Mouse (Mus musculus): ENCODE measurements at regions not wholly inside any gene's neighbourhood (a gene's known extent, or its start where the extent isn't known, plus 50 kb on each side); places are given as distances from the start of the nearest gene placed in this dataset.

DNA sequence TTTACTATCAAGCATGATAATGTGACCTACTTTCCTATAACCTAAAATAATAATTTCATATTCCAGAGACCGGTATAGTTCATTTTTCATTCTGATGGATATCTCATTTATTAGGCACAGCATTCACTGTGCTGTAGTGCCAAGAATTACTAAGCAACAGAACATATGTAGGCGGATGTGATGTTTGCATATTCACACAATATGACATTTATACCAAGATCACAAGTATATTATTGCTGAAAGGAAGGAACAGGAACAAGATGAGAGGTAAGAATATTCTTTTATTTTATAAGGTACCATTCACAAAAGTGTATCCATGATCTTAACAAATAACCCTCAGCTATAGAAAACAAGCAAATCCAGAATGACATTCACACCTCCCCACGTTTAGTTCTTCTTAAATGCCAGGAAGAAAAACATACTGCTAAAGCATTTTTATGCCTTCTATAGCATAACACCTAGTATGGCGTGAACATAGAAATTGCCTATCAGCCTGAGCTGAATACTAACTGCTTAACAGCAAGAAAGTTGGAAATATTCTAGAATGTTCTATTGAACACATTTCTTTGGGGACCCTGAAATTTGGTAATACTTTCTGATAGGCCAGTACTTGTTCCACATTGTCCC lies 1062.8 kb upstream of the Acvr2a start:
- no peak for DNase-seq

DNA sequence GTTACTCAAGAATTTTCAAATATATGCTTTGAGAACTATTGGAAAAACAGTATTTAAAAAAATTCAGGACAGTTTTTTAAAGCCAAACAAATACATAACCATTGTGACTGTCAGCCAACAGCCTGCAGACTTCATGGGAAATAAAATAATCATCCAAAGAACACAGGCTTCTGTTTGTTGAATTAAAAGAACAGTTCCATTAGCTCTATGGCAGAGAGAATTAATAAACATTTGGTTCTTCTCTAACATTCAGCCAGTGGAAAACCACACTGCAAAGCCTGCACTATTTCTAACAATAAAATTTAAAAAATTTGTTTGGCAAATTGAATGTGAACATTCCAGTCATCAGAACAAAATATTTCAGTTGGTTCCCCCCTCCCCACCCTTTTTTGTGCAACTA lies 1058.2 kb upstream of the Acvr2a start:
- DNase-seq: no peak

DNA sequence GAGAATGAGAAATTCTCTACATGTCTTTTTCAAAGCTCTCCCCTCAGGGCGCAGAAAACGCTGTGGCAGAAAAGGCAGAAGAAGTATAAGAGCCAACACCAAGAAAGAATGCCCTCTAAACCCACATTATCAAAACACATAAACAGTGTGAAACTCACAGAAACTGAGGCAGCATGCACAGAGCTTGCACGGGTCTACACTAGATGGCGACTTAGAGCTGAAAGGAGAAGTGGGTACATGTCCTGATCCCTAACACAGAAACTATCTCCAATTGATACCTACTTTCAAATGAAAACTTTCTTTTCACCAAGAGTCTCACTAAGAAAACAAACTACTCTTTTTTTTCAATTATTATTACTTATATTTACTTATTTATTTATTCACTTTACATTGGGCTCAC lies 1057.7 kb upstream of the Acvr2a start:
- no peak for DNase-seq

DNA sequence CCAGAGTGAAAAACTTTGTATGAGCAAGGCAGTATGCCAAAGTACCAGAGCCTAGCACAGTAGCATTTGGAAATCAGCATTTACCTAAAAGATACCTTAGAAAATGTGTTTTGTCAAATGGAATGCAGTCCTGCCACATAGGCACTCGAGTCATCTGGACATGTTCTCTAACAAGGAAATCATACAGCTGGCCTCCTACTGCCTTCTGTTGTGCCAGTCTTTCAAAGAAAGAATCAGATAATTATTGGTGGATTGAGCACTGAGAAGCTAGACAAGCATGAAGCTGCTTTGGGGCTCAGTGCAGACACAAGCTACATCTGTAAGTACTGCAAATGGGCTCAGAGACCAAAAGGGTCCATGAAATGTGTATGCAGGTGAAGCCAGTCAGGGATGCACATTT lies 1038.1 kb upstream of the Acvr2a start:
- DNase-seq: no peak

DNA sequence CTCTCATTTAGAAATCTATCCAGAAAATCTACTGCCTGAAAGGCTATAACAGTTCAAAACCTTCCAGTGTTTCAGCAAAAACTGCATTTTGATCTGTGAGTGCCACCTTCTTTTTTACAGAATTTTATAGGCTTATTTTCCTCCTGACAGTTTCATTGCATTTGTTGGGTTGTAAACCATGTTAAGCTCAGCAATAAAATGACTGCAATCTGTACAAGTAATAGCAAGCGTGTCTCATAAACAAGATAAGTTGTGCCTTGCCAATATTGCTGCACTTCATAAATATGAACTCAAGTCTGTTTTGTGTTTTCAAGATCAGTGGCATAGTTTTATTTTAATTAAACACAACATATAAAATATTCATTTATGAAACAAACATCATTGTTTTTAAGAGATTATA lies 1036.9 kb upstream of the Acvr2a start:
- no peak for DNase-seq

DNA sequence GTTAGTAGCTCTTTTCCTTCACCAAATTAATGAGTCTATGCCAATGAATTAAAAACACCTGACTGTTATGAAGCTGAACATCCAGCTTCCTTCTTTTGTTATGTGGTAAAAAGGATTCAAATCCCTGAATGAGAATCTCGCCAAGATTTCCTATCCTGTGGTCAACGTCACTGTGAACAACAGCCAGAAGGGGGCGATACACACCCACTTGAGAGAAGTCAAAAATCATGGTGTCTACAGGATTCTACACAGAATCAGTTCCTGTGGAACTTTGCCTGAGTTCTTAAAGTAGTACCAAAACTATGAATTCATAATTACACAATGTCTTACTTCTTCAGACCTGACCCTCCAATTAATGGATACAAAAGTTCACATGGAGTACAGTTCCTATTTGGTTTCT lies 1028.1 kb upstream of the Acvr2a start:
- DNase-seq: peak; percentile 23 to 67

DNA sequence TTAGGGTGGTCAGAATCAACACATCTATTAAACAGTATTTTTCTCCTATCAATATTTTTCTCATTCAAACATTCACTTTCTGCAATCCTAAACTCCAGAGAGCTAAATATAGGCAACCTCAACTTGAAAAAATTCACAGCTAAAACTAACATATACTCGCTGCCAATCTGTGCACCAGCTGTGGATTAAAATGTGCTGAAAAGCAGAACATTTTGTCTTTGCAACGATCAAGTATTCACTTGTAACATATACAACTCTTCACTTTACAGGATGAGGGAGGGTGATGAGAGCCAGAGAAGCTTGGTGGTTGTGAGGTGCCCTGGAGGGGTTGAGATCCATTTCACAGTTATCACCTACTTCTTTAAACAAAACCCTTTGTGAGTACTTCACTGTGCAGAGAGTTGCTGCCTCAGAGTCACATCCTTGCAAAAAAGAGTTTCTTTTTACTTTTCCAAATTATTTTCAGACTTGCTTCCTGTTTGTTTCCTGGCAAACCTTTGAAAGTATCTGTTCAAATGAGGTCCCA lies 991.1 kb upstream of the Acvr2a start:
- DNase-seq: no peak

DNA sequence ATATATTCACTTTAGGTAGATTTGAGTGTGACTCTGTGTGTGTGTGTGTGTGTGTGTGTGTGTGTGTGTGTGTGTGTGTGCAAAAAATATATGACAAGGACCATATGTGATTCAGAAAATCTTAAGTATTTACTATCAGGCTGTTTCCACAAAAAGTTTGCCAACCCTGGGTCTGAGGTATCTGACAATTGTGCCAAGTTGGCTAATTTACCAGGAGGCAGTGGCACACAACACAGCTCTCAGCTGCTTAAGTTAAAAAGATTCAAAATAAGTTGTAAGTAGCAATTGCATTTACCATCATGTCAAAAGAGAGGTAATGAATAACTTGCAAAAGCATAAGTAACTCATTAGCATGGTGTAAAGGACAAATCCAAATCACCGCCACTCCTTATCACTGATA lies 981.4 kb upstream of the Acvr2a start:
- no peak for DNase-seq

DNA sequence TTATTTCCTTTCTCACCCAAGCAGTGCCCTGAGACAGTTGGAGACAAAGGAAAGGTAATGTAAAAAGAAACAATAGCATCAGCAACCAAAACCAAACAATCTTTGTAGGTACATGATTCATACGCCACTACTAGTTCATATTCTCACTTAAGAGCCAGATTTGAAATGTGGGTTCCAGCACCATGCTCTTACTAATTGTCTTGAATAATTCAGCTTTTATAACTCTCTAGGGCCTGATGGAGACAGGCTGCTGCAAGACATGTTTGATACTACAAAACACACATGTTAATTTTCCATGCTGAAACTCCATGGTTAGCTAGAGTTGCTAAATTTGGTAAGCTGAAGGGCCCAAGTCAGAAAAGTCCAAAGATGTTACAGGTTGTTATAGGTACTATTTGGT lies 980.4 kb upstream of the Acvr2a start:
- DNase-seq: no peak

DNA sequence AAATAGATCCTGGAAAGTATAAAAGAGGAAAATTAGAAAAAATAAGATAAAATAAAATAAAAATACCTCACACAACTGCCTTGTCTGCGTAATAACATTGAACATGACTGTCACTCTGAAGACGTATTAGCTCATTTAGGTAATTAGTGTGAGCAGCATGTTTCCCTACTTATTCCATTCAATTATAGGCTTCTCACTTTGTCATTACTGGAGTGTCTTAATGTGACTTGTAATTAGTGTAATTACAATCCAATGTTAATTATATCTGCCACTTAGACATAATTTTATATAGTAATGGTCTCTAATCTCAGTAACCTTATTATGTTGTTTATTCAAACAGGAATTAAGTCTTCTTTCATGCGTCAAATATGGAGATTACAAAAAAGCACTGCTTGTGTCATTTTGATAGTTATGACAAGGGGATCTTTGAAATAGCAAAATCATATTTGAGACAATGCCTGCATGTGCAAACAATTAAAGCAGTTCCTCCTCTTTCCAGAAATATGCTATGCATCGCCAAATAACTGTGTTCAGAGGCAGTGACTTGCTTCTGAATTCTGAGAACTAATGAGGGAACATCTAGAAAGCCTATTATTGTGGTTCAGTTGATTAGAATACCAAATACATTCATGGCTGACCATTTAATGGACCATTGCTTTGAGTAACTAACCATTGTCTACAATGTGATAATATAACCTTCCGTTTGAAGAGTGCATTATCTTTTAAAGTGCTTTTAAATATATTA lies 979.7 kb upstream of the Acvr2a start:
- no peak for DNase-seq

DNA sequence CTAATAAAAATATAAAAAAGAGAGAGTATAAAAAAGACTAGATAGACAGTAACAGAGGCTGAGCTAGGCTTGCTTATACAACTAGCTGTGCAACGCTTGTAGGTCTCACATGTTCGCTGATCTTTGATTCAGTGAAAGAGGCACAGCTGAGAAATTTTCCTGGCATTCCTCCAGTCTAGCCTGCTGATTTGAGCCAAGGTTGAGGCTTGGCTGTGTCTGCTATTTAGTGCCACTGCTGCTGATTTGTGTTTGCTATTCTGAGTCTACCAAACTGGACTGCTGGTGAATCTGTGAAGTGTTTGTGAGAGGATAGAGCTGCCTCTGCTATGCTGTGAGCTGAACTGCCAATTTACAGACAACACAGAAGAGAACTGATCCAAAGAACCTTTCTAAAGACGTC lies 956.7 kb upstream of the Acvr2a start:
- no peak for DNase-seq

DNA sequence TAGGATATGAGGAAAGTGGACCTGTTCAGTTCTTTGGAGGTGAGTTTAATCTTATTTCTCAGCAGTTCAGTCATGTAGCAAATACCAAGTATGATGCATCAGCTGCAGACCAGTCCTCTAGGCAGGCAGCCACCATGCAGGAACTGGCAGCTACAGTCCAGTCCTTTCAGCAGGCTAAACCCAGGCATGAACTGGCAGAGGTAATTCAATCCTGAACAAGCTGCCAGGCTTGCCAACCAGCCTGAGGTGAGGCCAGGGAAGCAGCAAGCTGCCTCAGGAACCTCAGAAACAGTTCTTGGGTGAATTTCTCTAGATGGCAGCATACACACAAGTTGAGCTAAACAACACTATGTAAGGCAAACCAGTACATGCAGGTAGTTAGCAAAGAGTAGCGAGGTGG lies 951.5 kb upstream of the Acvr2a start:
- no peak for DNase-seq

DNA sequence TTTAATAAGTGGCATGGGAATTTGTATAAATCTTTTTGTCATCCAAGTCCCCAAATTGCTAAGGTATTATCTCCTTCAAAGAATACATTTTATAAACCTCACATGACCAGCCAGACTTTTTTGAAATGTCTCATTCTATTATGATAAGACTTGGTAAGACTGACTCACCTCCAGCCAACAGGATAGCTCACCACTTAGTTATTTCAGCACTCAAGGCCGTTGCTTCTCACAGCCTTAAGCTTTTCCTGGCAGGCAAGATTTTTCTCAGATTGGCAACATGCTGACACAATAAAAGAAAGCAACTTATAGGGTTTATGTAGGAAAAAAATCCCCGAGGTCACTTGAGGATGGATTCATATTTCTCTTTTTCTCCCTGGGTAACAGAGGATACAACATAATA lies 935.9 kb upstream of the Acvr2a start:
- no peak for DNase-seq

DNA sequence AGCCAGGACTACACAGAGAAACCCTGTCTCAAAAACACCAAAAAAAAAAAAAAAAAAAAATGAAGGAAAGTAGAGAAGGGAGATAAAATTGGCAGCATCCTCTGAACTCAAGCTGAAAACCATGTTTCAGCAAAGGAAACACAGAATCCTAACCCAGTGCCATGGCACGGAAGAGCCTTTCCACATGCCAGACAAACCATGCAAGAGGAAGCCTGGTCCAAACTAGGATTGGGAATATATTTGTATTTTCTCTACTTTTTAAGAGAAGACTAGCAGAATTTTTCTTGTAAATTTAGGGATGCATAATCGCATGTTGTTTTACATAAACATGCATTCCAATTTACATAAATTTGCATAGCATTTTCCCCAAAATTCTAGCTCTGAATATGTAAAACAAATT lies 934.8 kb upstream of the Acvr2a start:
- DNase-seq: no peak

DNA sequence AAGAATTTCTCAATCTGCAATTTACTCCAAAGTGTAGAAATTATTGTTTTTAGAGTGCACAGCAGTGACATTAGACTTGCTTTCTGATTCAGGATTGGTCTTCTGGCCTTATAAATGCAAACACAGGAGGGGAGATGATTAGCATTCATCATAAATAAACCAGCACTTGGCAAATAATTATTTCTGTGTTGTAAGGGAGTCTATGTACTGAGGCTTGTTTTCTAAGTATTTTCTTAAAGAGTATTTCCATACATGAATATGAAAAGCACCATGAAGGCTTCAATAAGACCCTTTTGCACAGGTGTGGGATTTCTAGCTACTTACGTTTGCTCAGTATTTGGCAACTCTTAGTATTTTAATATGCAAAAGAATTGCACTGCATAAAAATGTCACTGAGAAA lies 934.1 kb upstream of the Acvr2a start:
- no peak for DNase-seq

DNA sequence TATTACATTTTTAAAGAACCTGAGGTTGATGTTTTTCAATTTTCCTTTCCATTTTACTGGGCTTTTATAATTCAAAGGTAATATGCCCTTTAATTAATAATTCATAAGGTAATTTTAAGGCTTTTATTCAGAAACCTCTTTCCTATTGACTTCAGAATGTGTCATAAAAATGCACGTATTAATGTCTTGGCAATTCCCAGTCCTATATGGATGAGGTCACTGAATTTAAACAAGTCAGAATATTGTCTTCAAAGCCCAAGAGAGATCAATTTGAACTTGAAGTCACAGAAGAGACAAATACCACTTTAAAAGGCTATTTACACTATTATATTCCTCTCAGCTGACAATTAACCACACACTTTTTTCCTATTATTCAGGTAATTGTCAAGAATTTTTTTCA lies 925.7 kb upstream of the Acvr2a start:
- DNase-seq: no peak

DNA sequence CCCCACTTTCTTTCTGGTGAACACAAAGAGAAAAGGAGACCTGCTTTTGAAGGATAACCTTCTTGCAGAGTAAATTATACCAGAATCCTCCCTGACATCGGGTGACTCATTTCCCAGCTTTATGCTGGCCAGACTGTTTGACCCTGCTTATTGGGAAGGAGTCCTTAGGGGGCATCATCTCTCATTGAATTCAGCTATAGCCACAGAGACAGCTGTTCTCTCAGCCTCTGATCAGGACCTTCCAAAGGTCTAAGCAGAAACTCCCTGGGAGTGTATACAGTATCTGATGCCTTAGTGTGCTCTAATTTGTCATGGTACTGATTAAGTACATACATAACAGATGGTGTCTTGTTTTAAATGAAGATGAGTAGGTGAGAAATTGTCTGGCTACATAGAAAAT lies 922.5 kb upstream of the Acvr2a start:
- DNase-seq: no peak

DNA sequence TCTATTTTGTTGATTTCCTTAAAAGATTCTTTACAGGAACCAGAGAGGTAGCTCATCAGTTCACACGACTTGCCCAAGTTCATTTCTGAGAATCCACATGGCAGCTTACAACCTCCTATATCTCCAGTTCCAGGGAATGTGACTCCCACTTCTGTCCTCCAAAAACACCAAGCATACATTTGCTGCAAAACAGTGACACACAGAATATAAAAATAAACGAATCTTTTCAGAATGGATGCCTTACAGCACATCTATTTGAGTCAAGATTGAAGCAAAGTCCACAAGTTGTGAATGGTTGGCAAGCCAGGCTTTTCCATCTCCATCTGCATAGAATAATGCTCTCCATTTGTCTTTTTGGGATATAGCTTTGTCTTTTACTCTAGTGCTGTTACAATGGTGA lies 921.0 kb upstream of the Acvr2a start:
- no peak for DNase-seq

DNA sequence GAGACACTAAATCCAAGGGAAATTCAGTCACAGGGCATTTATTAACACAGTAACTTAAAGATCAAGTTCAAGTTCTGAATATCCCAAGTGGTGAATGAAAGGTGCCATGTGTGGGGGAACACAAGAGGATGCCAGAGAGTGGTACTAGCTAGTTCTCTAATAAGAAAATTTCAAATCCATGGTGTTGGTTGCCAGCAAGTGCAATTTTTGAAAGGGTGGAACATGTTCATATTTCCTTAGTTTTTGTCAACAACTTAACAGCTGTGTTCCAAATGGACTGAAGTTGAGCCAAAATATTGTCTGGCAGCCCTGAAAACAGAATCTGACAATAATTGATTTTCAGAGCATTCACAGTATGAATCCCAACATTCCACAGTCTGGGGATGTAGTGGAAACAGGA lies 919.1 kb upstream of the Acvr2a start:
- DNase-seq: no peak

DNA sequence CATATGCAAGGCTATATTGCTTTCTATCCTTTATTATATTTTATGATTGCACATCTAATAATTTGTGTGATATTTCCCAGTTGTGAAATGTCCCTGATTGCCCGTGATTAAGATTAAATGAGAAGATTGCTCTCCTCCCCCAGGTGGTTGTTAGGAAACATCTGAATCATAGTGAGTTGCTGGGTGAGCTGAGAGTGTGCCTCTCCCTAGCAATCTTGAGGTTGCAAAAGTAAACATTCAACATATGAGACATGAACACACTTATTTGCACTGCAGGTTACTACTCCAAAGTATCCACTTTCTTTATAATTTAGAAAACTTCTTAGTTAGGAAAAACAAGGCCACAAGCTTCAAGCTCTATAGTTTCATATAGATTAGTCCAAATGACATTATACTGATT lies 899.6 kb upstream of the Acvr2a start:
- DNase-seq: no peak

DNA sequence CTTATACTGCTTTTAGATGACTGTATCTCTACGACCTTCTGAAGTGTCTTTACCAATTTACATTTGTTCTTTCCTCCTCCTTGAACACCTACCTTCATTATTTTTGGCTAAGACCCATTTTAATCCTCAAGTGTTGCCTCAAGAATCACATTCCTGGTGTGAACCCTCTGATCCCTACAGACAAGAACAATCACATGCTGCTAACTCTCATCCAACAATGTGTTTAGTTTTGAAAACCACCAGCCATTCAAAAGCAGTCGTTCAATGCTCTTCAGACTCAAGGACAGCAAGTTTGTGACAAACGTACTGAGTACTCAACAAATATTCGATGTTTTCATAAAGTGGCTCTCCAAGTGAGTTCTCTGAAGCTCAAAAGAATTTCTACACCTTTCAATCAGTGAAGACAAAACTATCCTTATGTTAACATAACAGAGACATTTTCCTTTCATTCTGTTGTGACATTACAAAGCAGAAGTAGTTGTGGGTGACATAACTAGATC lies 898.9 kb upstream of the Acvr2a start:
- no peak for DNase-seq

DNA sequence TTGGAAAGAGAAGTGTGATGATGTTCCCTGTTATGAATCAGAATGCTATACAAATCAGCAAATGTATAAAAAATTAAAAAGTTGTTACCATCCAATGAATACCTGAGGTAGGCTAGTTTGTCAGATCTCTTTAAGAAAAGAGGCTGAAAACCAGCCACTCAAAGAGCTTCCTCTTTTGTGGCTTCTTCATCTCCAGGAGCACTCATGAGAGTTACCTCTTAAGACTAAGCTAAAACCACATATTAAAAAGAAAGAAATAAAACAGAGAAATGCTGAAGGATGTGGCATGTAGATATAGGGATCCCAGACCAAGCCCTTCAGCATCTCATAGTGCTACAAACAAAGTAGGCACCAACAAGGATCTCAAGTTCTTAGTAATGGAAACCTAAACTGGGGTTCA lies 890.9 kb upstream of the Acvr2a start:
- no peak for DNase-seq

DNA sequence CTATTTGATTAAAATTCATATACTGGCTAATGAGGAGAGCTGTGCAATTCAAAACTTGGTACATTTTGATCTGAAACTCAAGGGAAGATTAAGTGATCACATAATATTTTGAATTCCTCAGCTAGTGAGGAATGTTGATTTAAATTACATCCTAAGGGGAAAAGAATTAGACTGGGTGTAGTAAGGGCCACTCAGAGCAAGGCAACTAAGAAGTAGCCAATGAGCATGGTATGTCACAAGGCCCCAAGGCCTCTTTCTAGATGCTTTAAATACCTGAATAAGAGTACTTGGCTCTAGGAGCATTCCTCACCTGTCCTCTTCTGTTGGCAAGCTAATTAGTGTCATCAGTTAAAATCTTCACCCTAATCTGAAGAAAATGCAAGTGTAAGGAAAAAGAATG lies 887.3 kb upstream of the Acvr2a start:
- no peak for DNase-seq

DNA sequence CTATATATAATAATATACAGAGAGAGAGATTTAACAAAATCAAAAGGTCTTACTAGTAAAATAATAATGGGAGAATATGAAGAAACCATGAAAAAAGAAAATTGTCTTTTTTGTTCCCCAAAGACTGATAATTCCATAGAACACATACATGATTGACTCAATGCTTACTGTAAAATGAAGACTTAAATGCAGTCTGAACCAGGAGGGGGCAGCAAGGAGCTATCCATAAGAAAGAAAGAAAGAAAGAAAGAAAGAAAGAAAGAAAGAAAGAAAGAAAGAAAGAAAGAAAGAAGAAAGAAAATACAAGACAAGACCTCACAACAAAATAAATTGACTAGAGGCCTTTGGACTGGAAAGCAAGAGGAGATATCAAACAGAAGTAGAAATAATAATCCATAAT lies 868.8 kb upstream of the Acvr2a start:
- peak in 1 of 2 experiments; percentile 26 for DNase-seq

DNA sequence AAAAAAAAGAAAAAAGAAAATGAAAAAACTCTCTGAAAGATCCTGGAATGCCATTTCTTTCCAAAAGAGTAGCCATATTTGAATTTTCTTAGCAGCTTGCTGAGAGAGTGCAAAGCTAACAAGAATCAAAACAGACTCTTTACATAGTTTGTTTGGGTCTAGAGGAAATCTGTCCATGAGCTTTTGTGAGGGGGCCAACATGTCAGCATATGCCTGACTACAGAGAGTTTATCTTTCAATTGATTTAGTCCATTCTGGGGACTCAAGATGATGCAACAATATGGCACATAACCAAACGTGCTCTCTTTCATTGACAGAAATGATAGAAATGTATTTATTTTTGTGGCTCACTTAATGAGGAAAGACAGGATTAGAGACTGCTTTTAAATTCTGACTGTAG lies 822.8 kb upstream of the Acvr2a start:
- DNase-seq: no peak
